In the genomic region with DNA sequence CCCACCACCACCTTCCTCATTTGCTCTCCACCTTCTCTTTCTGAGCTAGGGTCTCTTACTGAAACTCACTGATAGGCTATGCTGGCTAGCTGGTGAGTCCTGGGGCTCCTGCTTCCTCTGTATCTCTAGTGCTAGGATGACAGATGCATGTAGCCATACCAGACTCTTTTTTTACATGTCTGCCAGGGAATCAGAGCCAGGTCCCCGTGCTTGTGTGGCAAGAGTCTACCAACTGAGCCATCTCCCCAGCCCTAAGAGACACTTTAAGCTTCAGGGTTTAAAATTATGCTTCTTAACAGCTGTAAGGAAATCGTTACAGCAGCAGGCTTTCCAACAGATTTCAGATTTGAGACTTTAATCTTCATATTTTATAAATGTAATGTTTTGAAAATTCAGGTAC, we compare ENCODE assay signal across 20 mouse cellular contexts.
"Had no signal": no experiment of that assay in that cellular context is flagged by ENCODE, and none has a peak within 500 bp of the region (broad histone marks: within the 10 kb centered on the region; RNA-seq: fewer than 3 reads in every experiment).

No protein-coding gene starts in this region.

- H3K27ac ChIP-seq: heart, adult 2 months; heart, embryonic 13.5 days; heart, embryonic 15.5 days; hindbrain, embryonic 13.5 days; hindbrain, embryonic 15.5 days; hindbrain, postnatal 0 days; kidney, embryonic 15.5 days; kidney, postnatal 0 days; limb, embryonic 13.5 days; limb, embryonic 15.5 days; liver, embryonic 12.5 days; liver, embryonic 14.5 days had no signal

- H3K4me3 ChIP-seq: heart, adult 2 months; heart, embryonic 13.5 days; heart, embryonic 15.5 days; hindbrain, embryonic 13.5 days; hindbrain, embryonic 15.5 days; kidney, embryonic 15.5 days; limb, embryonic 13.5 days; limb, embryonic 15.5 days; liver, embryonic 12.5 days had no signal

- DNase-seq: gastrocnemius, postnatal 14 days; gastrocnemius, postnatal 36 days; heart, adult 11 months; heart, adult 2 months; heart, postnatal 14 days; heart, postnatal 36 days; kidney, adult 9 months; kidney, postnatal 14 days; left cerebral cortex, postnatal 4 days had no signal

- H3K4me1 ChIP-seq: heart, embryonic 13.5 days; heart, embryonic 15.5 days; hindbrain, embryonic 13.5 days; hindbrain, embryonic 15.5 days; kidney, embryonic 15.5 days; limb, embryonic 13.5 days; limb, embryonic 15.5 days; liver, embryonic 12.5 days had no signal
